Mouse (Mus musculus) hindbrain, embryonic 12.5 days (tissue): Measurements from ENCODE around the gene 4930524N10Rik. TPM values are rescaled to one million over a fixed set of nuclear protein-coding genes. Genes with fewer than 3 reads are reported as not detected.

Source experiments
- ATAC-seq: fragments of 200-750 bp; cut with Nextera tagmentation; 2 replicates; pipeline ENCODE4 v1.8.0; 2017; ENCODE audit warnings: moderate TSS enrichment; ENCODE audit not compliant: low FRiP score
- H3K27ac ChIP-seq: fragments of 300-500 bp; sonication (generic); 2 replicates; pipeline ENCODE4 v1.5.1; 2016; ENCODE audit warnings: mild to moderate bottlenecking
- H3K27me3 ChIP-seq: fragments of 300-500 bp; sonication (generic); 2 replicates; pipeline ENCODE4 v1.6.1; 2016; ENCODE audit warnings: mild to moderate bottlenecking
- H3K36me3 ChIP-seq: fragments of 300-500 bp; sonication (generic); 2 replicates; pipeline ENCODE4 v1.6.1; 2016; ENCODE audit warnings: mild to moderate bottlenecking
- H3K4me1 ChIP-seq: fragments of 300-500 bp; sonication (generic); 2 replicates; pipeline ENCODE4 v1.6.1; 2016
- H3K4me2 ChIP-seq: fragments of 300-500 bp; sonication (generic); replicated peaks from 2 replicates; pipeline ENCODE4 v1.6.1; 2016; ENCODE audit warnings: mild to moderate bottlenecking
- H3K4me3 ChIP-seq: fragments of 300-500 bp; sonication (generic); 2 replicates; pipeline ENCODE4 v1.5.1; 2016; ENCODE audit warnings: mild to moderate bottlenecking
- H3K9ac ChIP-seq: fragments of 300-500 bp; sonication (generic); 2 replicates; pipeline ENCODE4 v1.6.1; 2016; ENCODE audit warnings: mild to moderate bottlenecking, moderate library complexity
- H3K9me3 ChIP-seq: fragments of 300-500 bp; sonication (generic); replicated peaks from 2 replicates; pipeline ENCODE4 v1.6.1; 2016; ENCODE audit warnings: mild to moderate bottlenecking
- WGBS: fragments of 180-500 bp; shearing (Covaris S2); methylation state at CpG from one replicate; pipeline ENCODE4 v1.1.7; 2016; 5-methylcytosine and 5-hydroxymethylcytosine counted together
- polyA plus RNA-seq: library from polyadenylated mRNA; unstranded; fragments of >200 nt; fragmentation: Nextera tagmentation; extraction: Ambion mirVana; gene quantifications from 2 replicates; pipeline ENCODE4 v1.2.1, GENCODE M21; 2016

Gene 4930524N10Rik
- not detected in 2 replicates for polyA plus RNA-seq

GRCm38 (mm10) chrX:154343292-154343691 is at the start of gene 4930524N10Rik:
TSS of gene 4930524N10Rik (minus strand) at chrX:154343392.
- Histone ChIP-seq H3K4me3 (no peak within 1 kb of the TSS), H3K27me3 (no peaks in the 10 kb centered on the region), H3K27ac (no peak within 1 kb of the TSS), H3K9ac (no peak within 1 kb of the TSS), H3K4me1 (no peaks in the 10 kb centered on the region), H3K4me2 (no peak within 1 kb of the TSS), H3K36me3 (no peaks in the 10 kb centered on the region), H3K9me3 (peaks cover 6% of the 10 kb centered on the region)
- no peak for ATAC-seq
- WGBS: 29% methylated on average over 1 of the region's 1 CpGs

DNA sequence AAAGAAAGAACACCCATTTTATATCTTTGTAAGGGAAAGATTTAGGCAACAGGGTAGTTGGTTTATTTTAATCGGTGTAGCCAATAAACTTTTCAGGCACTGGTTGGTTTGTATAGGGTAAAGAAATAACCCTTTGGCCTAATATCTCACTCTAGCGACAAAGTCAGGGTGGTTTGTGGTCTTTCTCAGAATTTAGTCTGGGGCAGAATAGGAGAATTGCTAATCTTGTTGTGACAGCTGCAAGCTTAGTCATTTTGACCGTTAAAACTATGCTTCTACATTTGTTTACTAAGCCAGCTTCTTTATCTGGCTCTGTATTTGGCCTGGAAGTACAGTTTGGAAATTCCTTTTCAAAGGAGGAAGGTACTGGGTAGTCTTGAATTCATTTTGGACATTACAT is 6.8 kb upstream of the 4930524N10Rik start:
- no peak for ATAC-seq
- Histone ChIP-seq H3K27ac (no peak overlapping the region), H3K27me3 (no peaks in the 10 kb centered on the region), H3K4me2 (no peak overlapping the region), H3K36me3 (no peaks in the 10 kb centered on the region), H3K9me3 (peaks cover 19% of the 10 kb centered on the region), H3K9ac (no peak overlapping the region), H3K4me3 (no peak overlapping the region), H3K4me1 (no peaks in the 10 kb centered on the region)
- 68% methylated on average over 3 of the region's 3 CpGs for WGBS

DNA sequence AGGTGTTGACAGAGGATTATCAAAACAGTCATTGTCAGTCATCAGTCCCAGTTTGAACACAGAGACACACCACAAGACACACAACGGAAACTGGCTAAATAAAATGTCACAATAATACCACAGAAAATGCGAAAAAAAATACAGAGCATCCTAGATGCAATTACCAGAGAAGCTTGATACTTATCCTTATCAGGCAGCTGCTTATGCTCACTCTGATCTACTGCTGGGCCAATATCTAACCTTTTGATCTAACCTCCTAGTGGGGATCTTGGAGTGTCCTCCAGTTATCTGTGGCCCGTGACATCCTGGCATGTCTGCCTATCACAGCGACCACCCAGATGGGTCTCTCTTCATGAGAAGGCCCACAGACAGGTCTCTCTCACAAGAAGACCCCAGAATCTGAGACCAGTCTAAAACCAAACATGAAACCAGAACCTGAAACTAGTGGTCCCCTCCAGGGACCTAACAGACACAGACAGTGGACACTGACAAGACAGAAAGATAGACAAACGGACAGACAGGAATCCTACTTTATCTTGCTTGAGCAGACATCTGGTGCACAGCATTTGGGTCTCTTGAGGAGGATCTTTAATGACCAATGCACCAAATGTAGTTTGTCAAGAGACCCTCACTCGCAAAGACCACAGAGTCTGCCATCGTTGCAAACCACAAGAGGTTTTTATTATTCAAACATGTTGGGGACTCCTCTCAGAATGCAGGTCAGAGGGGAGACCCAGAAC is 6.3 kb upstream of the 4930524N10Rik start:
- no peak for ATAC-seq
- WGBS: 86% methylated on average over 7 of the region's 7 CpGs
- Histone ChIP-seq H3K27ac (no peak overlapping the region), H3K4me2 (no peak overlapping the region), H3K4me1 (no peaks in the 10 kb centered on the region), H3K4me3 (no peak overlapping the region), H3K9ac (no peak overlapping the region), H3K9me3 (peaks cover 19% of the 10 kb centered on the region), H3K36me3 (no peaks in the 10 kb centered on the region), H3K27me3 (no peaks in the 10 kb centered on the region)

- H3K9me3 ChIP-seq: peaks cover 19% of the 10 kb centered on the region
- H3K4me3 ChIP-seq: no peak overlapping the region
- 79% methylated on average over 3 of the region's 3 CpGs for WGBS
- H3K9ac ChIP-seq: no peak overlapping the region
- no peak overlapping the region for H3K4me2 ChIP-seq
- no peak for ATAC-seq
- H3K27ac ChIP-seq: no peak overlapping the region
- no peaks in the 10 kb centered on the region for H3K4me1 ChIP-seq
- no peaks in the 10 kb centered on the region for H3K36me3 ChIP-seq
- no peaks in the 10 kb centered on the region for H3K27me3 ChIP-seq
Observed at GRCm38 (mm10) chrX:154347933-154348332, 4.7 kb upstream of the 4930524N10Rik start.

Other genes starting within 250 kb of the 4930524N10Rik start
- not detected in 2 replicates for gene Gm15140, start 222.7 kb downstream of the 4930524N10Rik start, polyA plus RNA-seq
- gene Samt4, start 138.6 kb upstream of the 4930524N10Rik start, polyA plus RNA-seq: not detected in 2 replicates
- gene Samt2, start 236.0 kb upstream of the 4930524N10Rik start, polyA plus RNA-seq: not detected in 2 replicates